Mouse (Mus musculus) C2C12 (cell line): ENCODE results near the gene Trim46. TPM values are rescaled to one million over a fixed set of nuclear protein-coding genes. Genes with fewer than 3 reads are reported as not detected.

Experiments
- H3K27me3 ChIP-seq: one replicate; pipeline ENCODE4 v1.6.1; 2011; ENCODE audit not compliant: control insufficient read depth, insufficient read depth, insufficient read length
- H3K36me3 ChIP-seq: one replicate; pipeline ENCODE4 v1.6.1; 2011; ENCODE audit not compliant: control insufficient read depth, insufficient read depth
- H3K4me3 ChIP-seq: one replicate; pipeline ENCODE4 v1.5.1; 2011; ENCODE audit warnings: mild to moderate bottlenecking, control low read depth; ENCODE audit not compliant: poor library complexity, insufficient read depth, severe bottlenecking
- H3K79me2 ChIP-seq: one replicate; pipeline ENCODE4 v1.6.1; 2011; ENCODE audit not compliant: control insufficient read depth, insufficient read depth
- H3K79me3 ChIP-seq: one replicate; pipeline ENCODE4 v1.6.1; 2011; ENCODE audit warnings: low read depth, control low read depth
- H3ac ChIP-seq: one replicate; pipeline ENCODE3; 2011; ENCODE audit warnings: low read depth; ENCODE audit not compliant: control insufficient read depth, insufficient read length
- CEBPB ChIP-seq: IDR thresholded peaks from one replicate; pipeline ENCODE4 v1.6.1; 2011; ENCODE audit warnings: low read depth, mild to moderate bottlenecking, control low read depth, moderate library complexity
- CTCF ChIP-seq: IDR thresholded peaks from one replicate; pipeline ENCODE4 v1.5.1; 2011; ENCODE audit not compliant: control insufficient read depth, insufficient read depth, insufficient read length
- FOSL1 ChIP-seq: IDR thresholded peaks from one replicate; pipeline ENCODE4 v1.8.0; 2011; ENCODE audit warnings: mild to moderate bottlenecking, low read length; ENCODE audit not compliant: poor library complexity, insufficient read depth, severe bottlenecking
- MAX ChIP-seq: IDR thresholded peaks from one replicate; pipeline ENCODE4 v1.6.1; 2011; ENCODE audit warnings: mild to moderate bottlenecking, control low read depth
- MYOD1 ChIP-seq: IDR thresholded peaks from one replicate; pipeline ENCODE4 v1.6.1; 2011; ENCODE audit warnings: low read depth; ENCODE audit not compliant: control insufficient read depth, insufficient read length
- MYOG ChIP-seq: IDR thresholded peaks from one replicate; pipeline ENCODE4 v1.6.1; 2011; ENCODE audit not compliant: control insufficient read depth, insufficient read length; ENCODE audit errors: extremely low read depth
- USF1 ChIP-seq: IDR thresholded peaks from one replicate; pipeline ENCODE4 v1.6.1; 2011; ENCODE audit warnings: low read depth, mild to moderate bottlenecking, control low read depth, moderate library complexity
- polyA plus RNA-seq: library from polyadenylated mRNA; unstranded; fragments of >200 nt; fragmentation: generic; extraction: Trizol; gene quantifications from one replicate; pipeline ENCODE4 v1.2.1, GENCODE M21; 2012; ENCODE audit warnings: missing spikeins

Gene Trim46
- polyA plus RNA-seq, 1 experiment = 11.0 TPM

- Histone ChIP-seq H3K36me3 (peaks cover 53% of the 10 kb centered on the region), H3ac (no peak overlapping the region), H3K79me3 (peaks cover 11% of the 10 kb centered on the region), H3K79me2 (peaks cover 30% of the 10 kb centered on the region), H3K27me3 (no peaks in the 10 kb centered on the region), H3K4me3 (no peak overlapping the region)
- TF ChIP-seq FOSL1 (no peak), USF1 (no peak), MYOG (no peak), MYOD1 (no peak), CEBPB (no peak), MAX (no peak), CTCF (no peak)
These were observed 37.4 kb downstream of the Trim46 start for GRCm38 (mm10) chr3:89208736-89209135.

GRCm38 (mm10) chr3:89208075-89208657 lies 37.9 kb downstream of the Trim46 start:
- Histone ChIP-seq H3K4me3 (no peak overlapping the region), H3ac (no peak overlapping the region), H3K79me2 (peaks cover 27% of the 10 kb centered on the region), H3K27me3 (no peaks in the 10 kb centered on the region), H3K36me3 (peaks cover 53% of the 10 kb centered on the region), H3K79me3 (peaks cover 6% of the 10 kb centered on the region)
- TF ChIP-seq MYOG (no peak), MYOD1 (no peak), CTCF (no peak), USF1 (no peak), CEBPB (no peak), FOSL1 (no peak), MAX (no peak)

GRCm38 (mm10) chr3:89206695-89207094 lies 39.4 kb downstream of the Trim46 start:
- H3K36me3 ChIP-seq = peaks cover 50% of the 10 kb centered on the region
- H3K4me3 ChIP-seq = no peak overlapping the region
- H3K79me3 ChIP-seq = no peaks in the 10 kb centered on the region
- no peaks in the 10 kb centered on the region for H3K27me3 ChIP-seq
- no peak for TF ChIP-seq MYOG
- no peak for TF ChIP-seq USF1
- no peak for TF ChIP-seq MYOD1
- TF ChIP-seq MAX = no peak
- TF ChIP-seq FOSL1 = no peak
- no peak for TF ChIP-seq CEBPB
- no peak for TF ChIP-seq CTCF
- H3ac ChIP-seq = no peak overlapping the region
- H3K79me2 ChIP-seq = peaks cover 16% of the 10 kb centered on the region

GRCm38 (mm10) chr3:89206079-89206478 lies 40.0 kb downstream of the Trim46 start:
- H3K27me3 ChIP-seq = no peaks in the 10 kb centered on the region
- H3K4me3 ChIP-seq = no peak overlapping the region
- H3K79me3 ChIP-seq = no peaks in the 10 kb centered on the region
- no peak overlapping the region for H3ac ChIP-seq
- peaks cover 10% of the 10 kb centered on the region for H3K79me2 ChIP-seq
- H3K36me3 ChIP-seq = peaks cover 47% of the 10 kb centered on the region
- TF ChIP-seq MYOD1 (no peak), MYOG (no peak), FOSL1 (no peak), MAX (no peak), CEBPB (no peak), USF1 (no peak), CTCF (no peak)

- Histone ChIP-seq H3K4me3 (peak overlapping the region; percentile 52), H3K27me3 (no peaks in the 10 kb centered on the region), H3K79me2 (peaks cover 6% of the 10 kb centered on the region), H3ac (peak overlapping the region; percentile 62), H3K36me3 (peaks cover 26% of the 10 kb centered on the region), H3K79me3 (no peaks in the 10 kb centered on the region)
- no peak for TF ChIP-seq FOSL1
- no peak for TF ChIP-seq CEBPB
These were observed 43.0 kb downstream of the Trim46 start for GRCm38 (mm10) chr3:89203142-89203514.

GRCm38 (mm10) chr3:89202253-89203141 lies 43.6 kb downstream of the Trim46 start, which contains the start of gene Gba:
Gba (plus strand) TSS chr3:89202928.
- peak within 1 kb of the TSS; percentile 62 for H3ac ChIP-seq
- H3K27me3 ChIP-seq = no peaks in the 10 kb centered on the region
- peak; percentile 39 for TF ChIP-seq MAX
- TF ChIP-seq CEBPB = peak; percentile 70
- TF ChIP-seq CTCF = no peak
- TF ChIP-seq USF1 = peak; percentile 100
- H3K79me3 ChIP-seq = no peaks in the 10 kb centered on the region
- H3K36me3 ChIP-seq = peaks cover 20% of the 10 kb centered on the region
- peak within 1 kb of the TSS; percentile 52 for H3K4me3 ChIP-seq
- peaks cover 6% of the 10 kb centered on the region for H3K79me2 ChIP-seq
